Mouse (Mus musculus) MEL (cell line): ENCODE measurements at regions not wholly inside any gene's neighbourhood (a gene's known extent, or its start where the extent isn't known, plus 50 kb on each side); places are given as distances from the start of the nearest gene placed in this dataset.

ENCODE experiments used
- DNase-seq: peaks from one replicate; pipeline ENCODE4 v3.0.0; 2011; ENCODE audit warnings: low read depth, low spot score
- H3K27ac ChIP-seq: 2 replicates; pipeline ENCODE4 v1.5.1; 2012; ENCODE audit warnings: low read depth, mild to moderate bottlenecking, control low read depth, low read length, moderate library complexity; ENCODE audit not compliant: control insufficient read depth
- H3K27me3 ChIP-seq, 2 experiments: fragments of 150-350 bp in 1 of 2; sonication (generic) in 1 of 2; 2 replicates each; pipeline ENCODE4 v1.6.1; 2012; ENCODE audit warnings: low read length in 2 of 2, mild to moderate bottlenecking in 2 of 2, improper control_type of control experiment in 1 of 2, moderate library complexity in 1 of 2; ENCODE audit not compliant: insufficient read depth in 2 of 2, control insufficient read depth in 1 of 2
- H3K36me3 ChIP-seq, 2 experiments: 2 replicates each; pipeline ENCODE4 v1.6.1; 2012 to 2014; ENCODE audit warnings: low read length in 2 of 2, improper control_type of control experiment in 1 of 2, inconsistent platforms in 1 of 2, mild to moderate bottlenecking in 1 of 2; ENCODE audit not compliant: insufficient read depth in 2 of 2, control insufficient read depth in 1 of 2
- H3K4me1 ChIP-seq, 2 experiments: fragments of 150-350 bp in 1 of 2; sonication (generic) in 1 of 2; 2 replicates each; pipeline ENCODE4 v1.6.1; 2012; ENCODE audit warnings: low read length in 2 of 2, improper control_type of control experiment in 1 of 2, mild to moderate bottlenecking in 1 of 2; ENCODE audit not compliant: insufficient read depth in 2 of 2, control insufficient read depth in 1 of 2
- H3K4me3 ChIP-seq, 2 experiments: fragments of 150-350 bp in 1 of 2; sonication (generic) in 1 of 2; 2 replicates each; pipeline ENCODE4 v1.5.1; 2012; ENCODE audit warnings: low read depth in 2 of 2, low read length in 2 of 2, mild to moderate bottlenecking in 2 of 2, moderate library complexity in 2 of 2, control low read depth in 1 of 2, improper control_type of control experiment in 1 of 2; ENCODE audit not compliant: control insufficient read depth in 1 of 2, insufficient read depth in 1 of 2
- H3K79me2 ChIP-seq: 2 replicates; pipeline ENCODE4 v1.6.1; 2012; ENCODE audit warnings: mild to moderate bottlenecking, low read length, moderate library complexity; ENCODE audit not compliant: control insufficient read depth, poor library complexity, insufficient read depth
- H3K9ac ChIP-seq: 2 replicates; pipeline ENCODE4 v1.6.1; 2012; ENCODE audit warnings: low read depth, mild to moderate bottlenecking, control low read depth, low read length, moderate library complexity; ENCODE audit not compliant: control insufficient read depth, poor library complexity, severe bottlenecking
- H3K9me3 ChIP-seq: fragments of 150-350 bp; sonication (generic); replicated peaks from 2 replicates; pipeline ENCODE4 v1.6.1; 2012; ENCODE audit warnings: mild to moderate bottlenecking, low read length, improper control_type of control experiment, moderate library complexity; ENCODE audit not compliant: insufficient read depth
- BHLHE40 ChIP-seq: IDR thresholded peaks from 2 replicates; pipeline ENCODE4 v1.6.1; 2012; ENCODE audit warnings: low read depth, mild to moderate bottlenecking, inconsistent platforms, low read length, improper control_type of control experiment, borderline replicate concordance
- CHD1 ChIP-seq: IDR thresholded peaks from 2 replicates; pipeline ENCODE4 v1.6.1; 2012; ENCODE audit warnings: low read depth, mild to moderate bottlenecking, inconsistent platforms, low read length, improper control_type of control experiment
- CTCF ChIP-seq, 3 experiments: IDR thresholded peaks in 2 of 3; conservative IDR thresholded peaks in 1 of 3; 2 replicates each; pipeline ENCODE4 v1.5.1; 2011 to 2012; ENCODE audit warnings: low read length in 3 of 3, low read depth in 2 of 3, mild to moderate bottlenecking in 2 of 3, improper control_type of control experiment in 1 of 3, inconsistent platforms in 1 of 3, mixed read lengths in 1 of 3, moderate library complexity in 1 of 3; ENCODE audit not compliant: control insufficient read depth in 1 of 3, insufficient read depth in 1 of 3, poor library complexity in 1 of 3, severe bottlenecking in 1 of 3
- E2F4 ChIP-seq: IDR thresholded peaks from 2 replicates; pipeline ENCODE4 v1.6.1; 2011; ENCODE audit warnings: low read depth, low read length, improper control_type of control experiment, borderline replicate concordance
- ELF1 ChIP-seq: IDR thresholded peaks from 2 replicates; pipeline ENCODE4 v1.6.1; 2014; ENCODE audit warnings: low read depth, mild to moderate bottlenecking, inconsistent platforms, low read length, improper control_type of control experiment, moderate library complexity
- ETS1 ChIP-seq: IDR thresholded peaks from 2 replicates; pipeline ENCODE4 v1.6.1; 2012; ENCODE audit warnings: low read depth, mild to moderate bottlenecking, inconsistent platforms, low read length, improper control_type of control experiment, moderate library complexity
- KAT2A ChIP-seq: conservative IDR thresholded peaks from 2 replicates; pipeline ENCODE4 v1.6.1; 2012; ENCODE audit warnings: low read depth, low read length, improper control_type of control experiment, inconsistent platforms
- MAZ ChIP-seq: IDR thresholded peaks from 2 replicates; pipeline ENCODE4 v1.6.1; 2012; ENCODE audit warnings: low read depth, mild to moderate bottlenecking, inconsistent platforms, low read length, improper control_type of control experiment
- MYB ChIP-seq: IDR thresholded peaks from 2 replicates; pipeline ENCODE4 v1.6.1; 2011; ENCODE audit warnings: mild to moderate bottlenecking, low read depth, low read length, improper control_type of control experiment
- NELFE ChIP-seq: IDR thresholded peaks from 2 replicates; pipeline ENCODE4 v1.6.1; 2011; ENCODE audit warnings: low read depth, low read length, improper control_type of control experiment
- POLR2AphosphoS2 ChIP-seq: IDR thresholded peaks from 2 replicates; pipeline ENCODE4 v1.6.1; 2011; ENCODE audit warnings: low read length, improper control_type of control experiment
- RAD21 ChIP-seq: IDR thresholded peaks from 2 replicates; pipeline ENCODE4 v1.6.1; 2011; ENCODE audit warnings: mild to moderate bottlenecking, low read depth, low read length, improper control_type of control experiment
- RCOR1 ChIP-seq: IDR thresholded peaks from 2 replicates; pipeline ENCODE4 v1.6.1; 2012; ENCODE audit warnings: low read depth, mild to moderate bottlenecking, inconsistent platforms, low read length, improper control_type of control experiment
- SIN3A ChIP-seq: IDR thresholded peaks from 2 replicates; pipeline ENCODE4 v1.6.1; 2012; ENCODE audit warnings: low read length, improper control_type of control experiment, inconsistent platforms
- SMC3 ChIP-seq: IDR thresholded peaks from 2 replicates; pipeline ENCODE4 v1.6.1; 2011; ENCODE audit warnings: low read depth, low read length, improper control_type of control experiment
- USF1 ChIP-seq: IDR thresholded peaks from 2 replicates; pipeline ENCODE4 v1.6.1; 2014; ENCODE audit warnings: low read depth, mild to moderate bottlenecking, inconsistent platforms, low read length, improper control_type of control experiment, moderate library complexity
- USF2 ChIP-seq, 2 experiments: IDR thresholded peaks; 2 replicates each; pipeline ENCODE4 v1.6.1; 2011 to 2012; ENCODE audit warnings: improper control_type of control experiment in 2 of 2, low read length in 2 of 2, borderline replicate concordance in 1 of 2, inconsistent platforms in 1 of 2, low read depth in 1 of 2, mild to moderate bottlenecking in 1 of 2; ENCODE audit not compliant: insufficient read depth in 1 of 2
- ZC3H11A ChIP-seq: IDR thresholded peaks from 2 replicates; pipeline ENCODE4 v1.6.1; 2012; ENCODE audit warnings: low read depth, mild to moderate bottlenecking, inconsistent platforms, low read length, improper control_type of control experiment
- ZKSCAN1 ChIP-seq: IDR thresholded peaks from 2 replicates; pipeline ENCODE4 v1.6.1; 2012; ENCODE audit warnings: low read depth, mild to moderate bottlenecking, inconsistent platforms, low read length, improper control_type of control experiment, moderate library complexity
- ZMIZ1 ChIP-seq: IDR thresholded peaks from 2 replicates; pipeline ENCODE4 v1.6.1; 2012; ENCODE audit warnings: low read depth, mild to moderate bottlenecking, inconsistent platforms, low read length, improper control_type of control experiment, moderate library complexity
- ZNF384 ChIP-seq: IDR thresholded peaks from 2 replicates; pipeline ENCODE4 v1.6.1; 2012; ENCODE audit warnings: low read depth, mild to moderate bottlenecking, inconsistent platforms, low read length, improper control_type of control experiment

GRCm38 (mm10) chr13:51303112-51303511 is 105.3 kb upstream of the S1pr3 start:
- no peaks in the 10 kb centered on the region for H3K9me3 ChIP-seq
- no peak for DNase-seq
- H3K79me2 ChIP-seq: no peaks in the 10 kb centered on the region
- H3K4me3 ChIP-seq: no peak overlapping the region
- TF ChIP-seq ZKSCAN1: no peak
- TF ChIP-seq NELFE: no peak
- TF ChIP-seq KAT2A: no peak
- no peak for TF ChIP-seq BHLHE40
- TF ChIP-seq USF1: no peak
- no peak for TF ChIP-seq CHD1
- TF ChIP-seq ELF1: no peak
- no peak for TF ChIP-seq POLR2AphosphoS2
- no peak for TF ChIP-seq ZNF384
- TF ChIP-seq RCOR1: no peak
- TF ChIP-seq SMC3: no peak
- no peak for TF ChIP-seq E2F4
- no peak for TF ChIP-seq MYB
- no peak for TF ChIP-seq ETS1
- TF ChIP-seq CTCF (IDR thresholded peaks at IDR 0.05 in 2 of 3, conservative IDR thresholded peaks at IDR 0.05 in 1 of 3; ENCODE audit: control insufficient read depth in 1 of 3, insufficient read depth in 1 of 3, low read depth in 2 of 3, low read length in 3 of 3, poor library complexity in 1 of 3, severe bottlenecking in 1 of 3): no peak
- no peak for TF ChIP-seq USF2 (IDR thresholded peaks at IDR 0.05; ENCODE audit: borderline replicate concordance in 1 of 2, insufficient read depth in 1 of 2, low read depth in 1 of 2, low read length in 2 of 2)
- TF ChIP-seq RAD21: no peak
- no peaks in the 10 kb centered on the region for H3K36me3 ChIP-seq
- no peak overlapping the region for H3K27ac ChIP-seq
- H3K4me1 ChIP-seq: no peaks in the 10 kb centered on the region
- H3K27me3 ChIP-seq: no peaks in the 10 kb centered on the region
- no peak overlapping the region for H3K9ac ChIP-seq

- H3K9ac ChIP-seq: no peak overlapping the region
- no peak overlapping the region for H3K4me3 ChIP-seq
- H3K79me2 ChIP-seq: no peaks in the 10 kb centered on the region
- no peak overlapping the region for H3K27ac ChIP-seq
- no peaks in the 10 kb centered on the region for H3K4me1 ChIP-seq
- H3K27me3 ChIP-seq: no peaks in the 10 kb centered on the region
- no peak for TF ChIP-seq USF1
- no peak for TF ChIP-seq MAZ
- no peak for TF ChIP-seq ZC3H11A
- TF ChIP-seq CHD1: no peak
- no peak for TF ChIP-seq ZMIZ1
- TF ChIP-seq ELF1: no peak
- no peak for TF ChIP-seq SIN3A
- no peaks in the 10 kb centered on the region for H3K36me3 ChIP-seq
- no peak for DNase-seq
- H3K9me3 ChIP-seq: no peaks in the 10 kb centered on the region
Observed at GRCm38 (mm10) chr13:51304631-51305030, 103.8 kb upstream of the S1pr3 start.
